ENCODE assay signal across 8 mouse cellular contexts in the genomic region with DNA sequence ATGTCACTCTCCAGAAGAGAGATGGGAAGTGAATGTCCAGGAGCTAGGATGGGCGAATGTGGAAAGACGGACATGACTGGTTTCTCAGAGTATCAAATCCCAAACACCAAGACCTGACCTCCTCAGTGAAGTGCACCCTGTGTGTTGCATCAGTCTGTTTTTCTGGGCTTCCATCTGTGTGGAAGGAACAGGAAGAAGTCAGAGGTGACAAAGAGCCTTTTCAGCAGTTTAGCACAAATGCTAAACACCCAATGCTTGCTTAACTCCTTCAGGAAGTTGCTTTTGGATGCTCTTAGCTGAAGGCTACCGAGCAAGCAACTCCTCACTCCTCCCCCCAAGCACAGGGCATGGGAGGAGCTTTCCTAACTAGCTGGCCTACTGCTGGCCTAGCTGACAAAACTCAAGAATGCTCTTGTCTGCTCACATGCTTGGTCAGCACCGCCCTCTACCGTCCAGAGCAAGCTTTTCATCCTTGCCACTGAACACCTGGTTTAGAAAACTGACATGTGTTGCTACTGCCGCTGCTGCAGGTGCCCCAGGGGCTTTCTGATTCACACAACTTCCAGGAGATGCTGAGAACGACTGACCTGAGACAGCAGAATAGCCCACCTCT.
A peak's percentile ranks its signal among the peaks of the same experiment; 100 is the strongest.
DNase-seq lines count a peak whose midpoint lies in the region; ATAC-seq and TF ChIP-seq lines count a peak whose summit lies in the region.

No protein-coding gene starts in this region.

- DNase-seq in G1E (ENCODE audit: low spot score) = no peak
- DNase-seq in cerebellum, adult 2 months = peak; percentile 77 to 78
- DNase-seq in layer of hippocampus, adult 8-10 months (ENCODE audit: low spot score in 2 of 2) = peak; percentile 55 to 69
- DNase-seq in ovary, adult 18-20 months (ENCODE audit: low spot score) = peak; percentile 62
- peak; percentile 79 for DNase-seq in thymus, adult 2 months

- no peaks in the 10 kb centered on the region for H3K4me1 ChIP-seq in G1E (ENCODE audit: insufficient read depth, low read depth, low read length)
- no peaks in the 10 kb centered on the region for H3K4me1 ChIP-seq in cerebellum, adult 2 months (ENCODE audit: control insufficient read depth, insufficient read depth, low read length)
- peaks cover 5% of the 10 kb centered on the region; the same call in 1 of the 2 replicates for H3K4me1 ChIP-seq in lung, embryonic 15.5 days
- H3K4me1 ChIP-seq in thymus, adult 2 months (replicated peaks; ENCODE audit: control insufficient read depth, insufficient read depth, low read length) = no peaks in the 10 kb centered on the region

- H3K4me2 ChIP-seq in lung, embryonic 15.5 days = no peak overlapping the region

- ATAC-seq in G1E (ENCODE audit: extremely low read depth, insufficient number of reproducible peaks, low FRiP score, poor library complexity, severe bottlenecking) = peak; percentile 54; the same call in 1 of the 2 replicates
- ATAC-seq in frontal cortex, adult (ENCODE audit: low TSS enrichment) = peak; percentile 86
- peak; percentile 90 to 96 for ATAC-seq in hematopoietic stem cell, adult 5-6 weeks (replicated peaks in 1 of 2; ENCODE audit: insufficient read depth in 1 of 2, low FRiP score in 2 of 2, low TSS enrichment in 1 of 2, low read depth in 1 of 2, poor library complexity in 2 of 2, severe bottlenecking in 2 of 2)
- ATAC-seq in lung, embryonic 15.5 days (ENCODE audit: borderline replicate concordance, extremely low read depth, low FRiP score, low TSS enrichment) = peak; percentile 93

- H3K27ac ChIP-seq in cerebellum, adult 2 months (ENCODE audit: insufficient read depth, low read length) = no peak overlapping the region
- peak overlapping the region; percentile 60 for H3K27ac ChIP-seq in lung, embryonic 15.5 days
- no peak overlapping the region for H3K27ac ChIP-seq in thymus, adult 2 months (ENCODE audit: control insufficient read depth, insufficient read depth, low read length)

- TF ChIP-seq POLR2A in cerebellum, adult 2 months (IDR thresholded peaks at IDR 0.05; ENCODE audit: borderline replicate concordance, insufficient read depth, low read length) = no peak
- no peak for TF ChIP-seq POLR2A in thymus, adult 2 months (IDR thresholded peaks at IDR 0.05; ENCODE audit: control insufficient read depth, extremely low read depth, insufficient read depth, low read length, poor library complexity)

- 31% methylated on average over 7 of the region's 7 CpGs for WGBS in cerebellum, adult 2 months
- 19% methylated on average over 7 of the region's 7 CpGs for WGBS in lung, embryonic 15.5 days
- WGBS in thymus, adult 2 months = 27% methylated on average over 7 of the region's 7 CpGs

- H3K36me3 ChIP-seq in G1E (replicated peaks) = no peaks in the 10 kb centered on the region
- no peaks in the 10 kb centered on the region; the same call in 1 of the 2 replicates for H3K36me3 ChIP-seq in lung, embryonic 15.5 days
- H3K36me3 ChIP-seq in thymus, adult 2 months (ENCODE audit: control insufficient read depth, insufficient read depth, low read length) = no peaks in the 10 kb centered on the region

- peaks cover 18% of the 10 kb centered on the region for H3K27me3 ChIP-seq in G1E (ENCODE audit: insufficient read depth, low read length)
- H3K27me3 ChIP-seq in cerebellum, adult 2 months (ENCODE audit: control insufficient read depth, insufficient read depth, low read length) = no peaks in the 10 kb centered on the region
- no peaks in the 10 kb centered on the region for H3K27me3 ChIP-seq in lung, embryonic 15.5 days
- H3K27me3 ChIP-seq in thymus, adult 2 months (ENCODE audit: control insufficient read depth, insufficient read depth, low read length) = no peaks in the 10 kb centered on the region

- H3K9ac ChIP-seq in lung, embryonic 15.5 days = no peak overlapping the region

- H3K4me3 ChIP-seq in G1E (ENCODE audit: low read depth, low read length) = no peak overlapping the region
- no peak overlapping the region for H3K4me3 ChIP-seq in cerebellum, adult 2 months (replicated peaks; ENCODE audit: insufficient read depth, low read depth, low read length)
- H3K4me3 ChIP-seq in lung, embryonic 15.5 days = no peak overlapping the region
- no peak overlapping the region for H3K4me3 ChIP-seq in thymus, adult 2 months (ENCODE audit: control insufficient read depth, insufficient read depth, low read length)

- peak; percentile 41; the same call in 1 of the 2 replicates for TF ChIP-seq CTCF in G1E (IDR thresholded peaks at IDR 0.05; ENCODE audit: low read depth, low read length)
- TF ChIP-seq CTCF in cerebellum, adult 2 months (IDR thresholded peaks at IDR 0.05; ENCODE audit: borderline replicate concordance, insufficient read depth, low read depth, low read length) = peak; percentile 97
- peak; percentile 80; the same call in 1 of the 2 replicates for TF ChIP-seq CTCF in thymus, adult 2 months (IDR thresholded peaks at IDR 0.05; ENCODE audit: borderline replicate concordance, control insufficient read depth, extremely low read depth, insufficient read depth, low read length, poor library complexity)

- no peaks in the 10 kb centered on the region for H3K9me3 ChIP-seq in G1E (replicated peaks)
- no peaks in the 10 kb centered on the region for H3K9me3 ChIP-seq in lung, embryonic 15.5 days

Comparison
In these comparisons a context has a peak if more than half of its experiments do, and no peak if none do; other contexts are left out.
1. CTCF ChIP-seq: peak in every context shown above with its lines; median percentile 97 in cerebellum, adult 2 months; 80 in thymus, adult 2 months; 41 in G1E.